Mouse (Mus musculus) megakaryocyte, embryonic 14.5 days (primary cell): ENCODE results near the gene Pias4. TPM values are rescaled to one million over a fixed set of nuclear protein-coding genes. Genes with fewer than 3 reads are reported as not detected.

ENCODE experiments used
- H3K27me3 ChIP-seq: replicated peaks from 2 replicates; pipeline ENCODE3; 2012; ENCODE audit warnings: inconsistent platforms
- H3K36me3 ChIP-seq: replicated peaks from 2 replicates; pipeline ENCODE3; 2012; ENCODE audit warnings: low read length, inconsistent platforms, mixed read lengths
- H3K4me1 ChIP-seq: 2 replicates; pipeline ENCODE4 v1.6.1; 2012; ENCODE audit warnings: inconsistent platforms
- H3K4me3 ChIP-seq: replicated peaks from 2 replicates; pipeline ENCODE3; 2012; ENCODE audit warnings: moderate library complexity, mild to moderate bottlenecking, inconsistent platforms
- H3K9me3 ChIP-seq: 2 replicates; pipeline ENCODE4 v1.6.1; 2012; ENCODE audit warnings: inconsistent platforms
- FLI1 ChIP-seq: IDR thresholded peaks from 2 replicates; pipeline ENCODE4 v1.6.1; 2012; ENCODE audit warnings: low read length, inconsistent platforms, mixed read lengths
- GATA1 ChIP-seq: IDR thresholded peaks from 3 replicates; pipeline ENCODE4 v1.6.1; 2012; ENCODE audit warnings: mixed read lengths, low read length, inconsistent platforms, borderline replicate concordance
- polyA plus RNA-seq: library from polyadenylated mRNA; stranded (reverse); fragments of >175 nt; gene quantifications from 2 replicates; pipeline ENCODE4 v1.2.3, GENCODE M21; 2012; ENCODE audit warnings: low replicate concordance; ENCODE audit not compliant: insufficient read depth

Gene Pias4
- polyA plus RNA-seq, 1 experiment: 95.2 TPM

DNA sequence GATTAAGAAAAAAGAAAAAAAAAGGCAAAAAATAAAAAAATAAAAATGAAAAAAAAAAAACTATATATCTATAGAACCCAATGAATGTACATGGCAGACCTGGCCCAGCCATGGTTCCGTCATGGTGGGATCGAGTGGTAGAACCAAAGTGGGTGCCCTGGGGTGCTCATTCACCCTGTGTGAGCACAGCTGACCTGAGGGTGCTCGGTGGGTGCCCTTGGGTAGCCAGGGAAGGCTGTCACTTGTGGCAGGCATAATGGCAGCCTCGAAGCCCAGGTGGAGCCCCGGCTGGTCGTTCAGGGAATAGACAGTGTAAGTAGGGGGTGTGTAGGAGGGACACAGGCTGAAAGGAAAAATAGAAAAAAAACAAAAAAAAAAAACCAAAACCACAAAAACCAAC, 16.5 kb downstream of the Pias4 start:
- H3K4me3 ChIP-seq: peak overlapping the region; percentile 33
- H3K9me3 ChIP-seq: no peaks in the 10 kb centered on the region
- peaks cover 78% of the 10 kb centered on the region for H3K4me1 ChIP-seq
- TF ChIP-seq GATA1 (no peak), FLI1 (no peak)
- peaks cover 93% of the 10 kb centered on the region for H3K36me3 ChIP-seq
- H3K27me3 ChIP-seq: no peaks in the 10 kb centered on the region

- TF ChIP-seq FLI1 (no peak), GATA1 (no peak)
- Histone ChIP-seq H3K36me3 (peaks cover 94% of the 10 kb centered on the region), H3K27me3 (no peaks in the 10 kb centered on the region), H3K9me3 (no peaks in the 10 kb centered on the region), H3K4me3 (peak overlapping the region; percentile 53), H3K4me1 (peaks cover 93% of the 10 kb centered on the region)
Observed at GRCm38 (mm10) chr10:81146296-81146695, 21.4 kb downstream of the Pias4 start.

- no peaks in the 10 kb centered on the region for H3K9me3 ChIP-seq
- TF ChIP-seq GATA1 (no peak), FLI1 (no peak)
- peak overlapping the region; percentile 60 for H3K4me3 ChIP-seq
- H3K36me3 ChIP-seq: peaks cover 95% of the 10 kb centered on the region
- no peaks in the 10 kb centered on the region for H3K27me3 ChIP-seq
- peaks cover 93% of the 10 kb centered on the region for H3K4me1 ChIP-seq
Observed at GRCm38 (mm10) chr10:81145778-81146177, 21.9 kb downstream of the Pias4 start.

DNA sequence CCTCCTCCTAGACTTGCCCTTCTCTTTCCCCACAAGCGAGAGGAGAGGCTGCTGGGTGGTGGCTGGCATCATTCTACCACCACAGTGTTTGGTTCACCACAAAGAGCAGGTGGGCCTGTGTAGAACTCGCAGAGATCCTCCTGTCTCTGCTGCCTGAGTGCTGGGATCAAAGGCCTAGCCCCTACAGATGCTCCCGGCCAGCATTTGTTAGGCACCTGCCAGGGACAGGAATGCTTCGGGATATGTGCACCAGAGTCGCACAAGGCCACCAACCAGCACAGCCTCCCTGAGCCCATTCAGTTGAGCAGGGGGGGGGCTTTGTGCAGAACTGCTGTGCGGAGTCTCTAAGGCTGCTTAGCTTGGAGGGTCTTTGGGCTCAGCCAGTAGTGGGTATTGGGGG, 22.4 kb downstream of the Pias4 start:
- Histone ChIP-seq H3K36me3 (peaks cover 97% of the 10 kb centered on the region), H3K9me3 (no peaks in the 10 kb centered on the region), H3K4me1 (peaks cover 94% of the 10 kb centered on the region), H3K4me3 (peak overlapping the region; percentile 53), H3K27me3 (no peaks in the 10 kb centered on the region)
- TF ChIP-seq FLI1 (no peak), GATA1 (no peak)

DNA sequence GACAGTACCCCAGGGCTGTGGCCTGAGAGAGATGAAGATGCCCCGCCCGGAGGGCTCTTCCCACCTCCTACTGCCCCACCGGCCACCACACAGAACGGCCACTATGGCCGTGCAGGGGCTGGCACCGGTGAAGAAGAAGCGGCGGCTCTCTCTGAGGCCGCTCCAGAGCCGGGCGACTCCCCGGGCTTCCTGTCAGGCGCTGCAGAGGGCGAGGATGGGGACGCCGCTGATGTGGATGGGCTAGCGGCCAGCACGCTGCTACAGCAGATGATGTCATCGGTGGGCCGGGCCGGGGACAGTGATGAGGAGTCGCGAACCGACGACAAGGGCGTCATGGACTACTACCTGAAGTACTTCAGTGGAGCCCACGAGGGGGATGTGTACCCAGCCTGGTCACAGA, 23.1 kb downstream of the Pias4 start:
- H3K4me1 ChIP-seq: peaks cover 94% of the 10 kb centered on the region
- no peaks in the 10 kb centered on the region for H3K9me3 ChIP-seq
- no peaks in the 10 kb centered on the region for H3K27me3 ChIP-seq
- peaks cover 97% of the 10 kb centered on the region for H3K36me3 ChIP-seq
- H3K4me3 ChIP-seq: peak overlapping the region; percentile 46
- TF ChIP-seq FLI1 (no peak), GATA1 (no peak)

GRCm38 (mm10) chr10:81143845-81144437, 23.8 kb downstream of the Pias4 start:
- Histone ChIP-seq H3K4me1 (peaks cover 99% of the 10 kb centered on the region), H3K4me3 (peak overlapping the region; percentile 62), H3K27me3 (no peaks in the 10 kb centered on the region), H3K9me3 (no peaks in the 10 kb centered on the region), H3K36me3 (peaks cover 97% of the 10 kb centered on the region)
- TF ChIP-seq GATA1 (no peak), FLI1 (no peak)

GRCm38 (mm10) chr10:81143157-81143633, 24.5 kb downstream of the Pias4 start:
- H3K27me3 ChIP-seq: no peaks in the 10 kb centered on the region
- no peaks in the 10 kb centered on the region for H3K9me3 ChIP-seq
- peaks cover 96% of the 10 kb centered on the region for H3K4me1 ChIP-seq
- TF ChIP-seq GATA1: no peak
- TF ChIP-seq FLI1: no peak
- peaks cover 92% of the 10 kb centered on the region for H3K36me3 ChIP-seq
- H3K4me3 ChIP-seq: peak overlapping the region; percentile 18

DNA sequence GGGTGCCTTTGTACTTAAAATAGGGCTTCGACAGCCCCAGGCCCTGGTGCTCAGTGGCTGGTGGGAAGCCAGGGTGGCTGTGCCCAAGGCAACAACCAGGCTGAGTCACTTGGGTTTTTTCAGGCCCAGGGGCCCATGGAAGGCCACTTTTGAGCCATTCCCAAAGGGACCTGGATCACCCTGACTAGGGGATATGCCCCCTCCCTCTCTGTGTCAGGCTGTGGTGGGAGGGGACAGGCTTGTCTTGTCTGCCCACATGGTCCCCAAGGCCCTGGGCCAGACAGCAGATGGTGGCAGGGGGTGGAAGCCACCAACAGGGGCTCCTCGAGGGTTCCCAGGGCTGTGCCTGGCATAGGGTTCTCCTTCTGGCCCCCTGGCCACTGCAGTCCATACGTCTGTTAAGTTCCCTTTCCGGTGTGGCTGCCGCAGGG, 25.2 kb downstream of the Pias4 start:
- Histone ChIP-seq H3K4me1 (peaks cover 89% of the 10 kb centered on the region), H3K27me3 (no peaks in the 10 kb centered on the region), H3K4me3 (peak overlapping the region; percentile 64), H3K36me3 (peaks cover 85% of the 10 kb centered on the region), H3K9me3 (no peaks in the 10 kb centered on the region)
- no peak for TF ChIP-seq GATA1
- no peak for TF ChIP-seq FLI1

DNA sequence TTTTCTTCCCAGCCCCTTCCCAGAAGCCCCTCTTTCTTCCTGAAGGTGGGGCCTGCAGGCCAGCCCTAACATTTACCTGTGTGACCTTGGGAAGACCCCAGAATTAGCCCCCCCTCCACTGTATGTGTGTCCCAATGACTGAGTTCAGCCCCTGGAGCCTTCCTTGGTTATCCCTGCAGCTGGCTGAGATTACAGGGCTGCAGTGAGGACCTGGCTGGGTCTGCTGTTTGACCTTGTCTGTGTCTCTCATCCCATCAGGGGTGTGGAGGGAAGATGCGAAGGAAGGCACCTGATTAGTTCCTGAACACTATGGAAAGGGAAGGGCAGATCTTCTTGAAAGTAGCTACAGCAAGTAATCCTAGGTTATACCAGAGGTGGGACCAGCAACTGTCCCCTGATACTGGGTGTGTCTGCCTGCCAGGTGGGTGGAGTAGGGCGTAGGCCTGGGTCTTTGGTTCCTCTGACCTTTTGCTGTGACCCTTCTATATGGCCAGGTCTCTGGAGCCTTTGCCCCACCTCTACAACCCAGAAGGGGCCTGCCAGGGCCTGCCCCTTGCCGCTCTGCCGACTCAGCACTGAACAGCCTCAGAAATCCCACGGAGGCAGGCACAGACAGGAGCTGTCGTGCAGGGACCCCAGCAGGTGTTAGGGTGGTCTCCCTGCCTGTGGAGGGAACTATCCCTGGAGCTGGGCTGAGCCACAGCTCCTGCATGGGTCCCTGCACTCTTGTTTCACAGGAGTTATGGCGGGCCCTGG, 26.1 kb downstream of the Pias4 start:
- TF ChIP-seq FLI1 (no peak), GATA1 (no peak)
- Histone ChIP-seq H3K4me1 (peaks cover 80% of the 10 kb centered on the region), H3K4me3 (peak overlapping the region; percentile 98), H3K27me3 (no peaks in the 10 kb centered on the region), H3K36me3 (peaks cover 76% of the 10 kb centered on the region), H3K9me3 (no peaks in the 10 kb centered on the region)

GRCm38 (mm10) chr10:81140717-81141454, 26.8 kb downstream of the Pias4 start:
- peak overlapping the region; percentile 98 for H3K4me3 ChIP-seq
- no peaks in the 10 kb centered on the region for H3K9me3 ChIP-seq
- TF ChIP-seq FLI1: no peak
- no peak for TF ChIP-seq GATA1
- peaks cover 72% of the 10 kb centered on the region for H3K4me1 ChIP-seq
- peaks cover 68% of the 10 kb centered on the region for H3K36me3 ChIP-seq
- H3K27me3 ChIP-seq: no peaks in the 10 kb centered on the region
